Mouse (Mus musculus) CH12.LX (cell line): ENCODE measurements around the gene Pla2g1b. TPM values are rescaled to one million over a fixed set of nuclear protein-coding genes. Genes with fewer than 3 reads are reported as not detected.
"Not testable (repeated sequence)": the region's sequence is repeated elsewhere in the genome, so short reads cannot be mapped to it uniquely, and the experiment has no call there.

ENCODE experiments used
- DNase-seq: peaks from one replicate; pipeline ENCODE4 v3.0.0-alpha.2; 2013; ENCODE audit errors: extremely low read depth
- H3K27ac ChIP-seq: 2 replicates; pipeline ENCODE4 v1.5.1; 2012; ENCODE audit warnings: low read depth, mild to moderate bottlenecking, control low read depth, moderate library complexity; ENCODE audit not compliant: insufficient read depth
- H3K27me3 ChIP-seq: replicated peaks from 2 replicates; pipeline ENCODE3; 2012; ENCODE audit warnings: inconsistent platforms
- H3K36me3 ChIP-seq, 2 experiments: replicated peaks in 1 of 2; 2 replicates each; pipeline versions ENCODE3 to v1.6.1; 2012; ENCODE audit warnings: inconsistent platforms in 1 of 2, low read length in 1 of 2, mild to moderate bottlenecking in 1 of 2, mixed read lengths in 1 of 2, moderate library complexity in 1 of 2; ENCODE audit not compliant: control insufficient read depth in 1 of 2, insufficient read depth in 1 of 2
- H3K4me1 ChIP-seq, 2 experiments: 2 replicates each; pipeline ENCODE4 v1.6.1; 2012; ENCODE audit warnings: inconsistent platforms in 1 of 2, moderate library complexity in 1 of 2; ENCODE audit not compliant: insufficient read depth in 2 of 2, control insufficient read depth in 1 of 2
- H3K4me2 ChIP-seq: 2 replicates; pipeline ENCODE4 v1.6.1; 2012; ENCODE audit warnings: low read depth, mild to moderate bottlenecking, control low read depth; ENCODE audit not compliant: poor library complexity, insufficient read depth, severe bottlenecking
- H3K4me3 ChIP-seq, 3 experiments: fragments of 150-350 bp in 1 of 3; sonication (generic) in 1 of 3; replicated peaks in 1 of 3; 2 replicates each; pipeline versions ENCODE3 to v1.5.1; 2011 to 2012; ENCODE audit warnings: low read depth in 2 of 3, low read length in 2 of 3, mild to moderate bottlenecking in 2 of 3, moderate library complexity in 2 of 3, control low read depth in 1 of 3, improper control_type of control experiment in 1 of 3, inconsistent platforms in 1 of 3, mixed read lengths in 1 of 3; ENCODE audit not compliant: poor library complexity in 1 of 3
- H3K79me2 ChIP-seq: replicated peaks from 2 replicates; pipeline ENCODE4 v1.6.1; 2012; ENCODE audit warnings: mild to moderate bottlenecking, moderate library complexity; ENCODE audit not compliant: control insufficient read depth, poor library complexity, insufficient read depth, severe bottlenecking; ENCODE audit errors: extremely low read depth
- H3K9ac ChIP-seq: 2 replicates; pipeline ENCODE4 v1.6.1; 2012; ENCODE audit warnings: low read depth, mild to moderate bottlenecking, control low read depth, moderate library complexity; ENCODE audit not compliant: insufficient read depth
- H3K9me3 ChIP-seq: replicated peaks from 2 replicates; pipeline ENCODE3; 2012; ENCODE audit warnings: low read length, inconsistent platforms, mixed read lengths
- CHD1 ChIP-seq: IDR thresholded peaks from 2 replicates; pipeline ENCODE4 v1.6.1; 2012; ENCODE audit warnings: low read depth, low read length, improper control_type of control experiment, inconsistent platforms
- E2F4 ChIP-seq: IDR thresholded peaks from 2 replicates; pipeline ENCODE4 v1.6.1; 2011; ENCODE audit warnings: low read depth, low read length, improper control_type of control experiment; ENCODE audit not compliant: insufficient replicate concordance
- EP300 ChIP-seq: IDR thresholded peaks from 2 replicates; pipeline ENCODE4 v1.6.1; 2011; ENCODE audit warnings: low read length, improper control_type of control experiment
- ETS1 ChIP-seq: conservative IDR thresholded peaks from 2 replicates; pipeline ENCODE4 v1.6.1; 2012; ENCODE audit warnings: low read depth, mild to moderate bottlenecking, inconsistent platforms, low read length, improper control_type of control experiment, moderate library complexity
- IRF4 ChIP-seq: IDR thresholded peaks from 2 replicates; pipeline ENCODE4 v1.6.1; 2014; ENCODE audit warnings: low read depth, mild to moderate bottlenecking, inconsistent platforms, low read length, improper control_type of control experiment
- KAT2A ChIP-seq: IDR thresholded peaks from 2 replicates; pipeline ENCODE4 v1.6.1; 2012; ENCODE audit warnings: low read length, improper control_type of control experiment, inconsistent platforms; ENCODE audit not compliant: insufficient replicate concordance
- MAFK ChIP-seq: IDR thresholded peaks from 2 replicates; pipeline ENCODE4 v1.6.1; 2011; ENCODE audit warnings: low read length, improper control_type of control experiment; ENCODE audit not compliant: insufficient replicate concordance
- MAX ChIP-seq: IDR thresholded peaks from 2 replicates; pipeline ENCODE4 v1.6.1; 2011; ENCODE audit warnings: low read length, improper control_type of control experiment
- MEF2A ChIP-seq: IDR thresholded peaks from 2 replicates; pipeline ENCODE4 v1.6.1; 2014; ENCODE audit warnings: low read depth, mild to moderate bottlenecking, inconsistent platforms, low read length, improper control_type of control experiment, borderline replicate concordance
- MXI1 ChIP-seq: IDR thresholded peaks from 2 replicates; pipeline ENCODE4 v1.6.1; 2011; ENCODE audit warnings: mild to moderate bottlenecking, low read depth, low read length, improper control_type of control experiment
- MYC ChIP-seq: IDR thresholded peaks from 2 replicates; pipeline ENCODE4 v1.6.1; 2011; ENCODE audit warnings: low read depth, mild to moderate bottlenecking, improper control_type of control experiment, low read length
- PAX5 ChIP-seq: IDR thresholded peaks from 2 replicates; pipeline ENCODE4 v1.6.1; 2012; ENCODE audit warnings: low read length, inconsistent platforms, mixed read lengths
- POLR2A ChIP-seq: IDR thresholded peaks from 2 replicates; pipeline ENCODE4 v1.6.1; 2011; ENCODE audit warnings: low read depth, mild to moderate bottlenecking, improper control_type of control experiment, low read length
- RAD21 ChIP-seq: IDR thresholded peaks from 2 replicates; pipeline ENCODE4 v1.6.1; 2011; ENCODE audit warnings: low read depth, mild to moderate bottlenecking, low read length, improper control_type of control experiment, moderate library complexity
- SIN3A ChIP-seq: IDR thresholded peaks from 2 replicates; pipeline ENCODE4 v1.6.1; 2012; ENCODE audit warnings: low read length, improper control_type of control experiment, inconsistent platforms
- SMC3 ChIP-seq: IDR thresholded peaks from 2 replicates; pipeline ENCODE4 v1.6.1; 2011; ENCODE audit warnings: low read depth, low read length, improper control_type of control experiment
- TBP ChIP-seq: conservative IDR thresholded peaks from 2 replicates; pipeline ENCODE4 v1.6.1; 2011; ENCODE audit warnings: low read depth, low read length, improper control_type of control experiment
- TCF12 ChIP-seq: IDR thresholded peaks from 2 replicates; pipeline ENCODE4 v1.6.1; 2014; ENCODE audit warnings: low read depth, mild to moderate bottlenecking, inconsistent platforms, low read length, improper control_type of control experiment
- USF1 ChIP-seq: IDR thresholded peaks from 2 replicates; pipeline ENCODE4 v1.6.1; 2014; ENCODE audit warnings: low read depth, mild to moderate bottlenecking, inconsistent platforms, low read length, improper control_type of control experiment
- USF2 ChIP-seq: conservative IDR thresholded peaks from 2 replicates; pipeline ENCODE4 v1.6.1; 2011; ENCODE audit warnings: low read depth, low read length, improper control_type of control experiment
- ZC3H11A ChIP-seq: IDR thresholded peaks from 2 replicates; pipeline ENCODE4 v1.6.1; 2012; ENCODE audit warnings: low read depth, mild to moderate bottlenecking, inconsistent platforms, low read length, improper control_type of control experiment
- ZNF384 ChIP-seq: IDR thresholded peaks from 2 replicates; pipeline ENCODE4 v1.6.1; 2012; ENCODE audit warnings: low read depth, low read length, improper control_type of control experiment, inconsistent platforms
- dilution Hi-C: fragments of 300-500 bp; cut with MboI; formaldehyde crosslinking; loops from 2 replicates; pipeline ENCODE4 v1.14.3; 2020; ENCODE audit warnings: low sequenced_read_pairs; ENCODE audit not compliant: extremely low pct_unique_long_range_greater_than_20kb, extremely low pct_ligation_motif_present
- in situ Hi-C: fragments of 300-500 bp; cut with MboI; formaldehyde crosslinking; loops from 3 replicates; pipeline ENCODE4 v1.14.3; 2019; ENCODE audit warnings: low sequenced_read_pairs, low pct_ligation_motif_present, low pct_unique_long_range_greater_than_20kb, mixed read lengths
- polyA plus RNA-seq: library from polyadenylated mRNA; unstranded; fragments of >175 nt; gene quantifications from 2 replicates; pipeline ENCODE4 v1.2.1, GENCODE M21; 2012; ENCODE audit warnings: low read depth; ENCODE audit not compliant: insufficient read length
- total RNA-seq, 2 experiments: library from RNA; depleted of rRNA; stranded (reverse); fragments of 300-350 nt in 1 of 2; fragments of >200 nt in 1 of 2; gene quantifications; 2 replicates each; pipeline ENCODE4 v1.2.3; 2012 to 2014

The Pla2g1b gene
- total and polyA plus RNA-seq, 3 experiments: not detected

GRCm38 (mm10) chr5:115491771-115492322 lies 25.8 kb downstream of the Pla2g1b start (continued):
- peak; percentile 70 for TF ChIP-seq MXI1
- TF ChIP-seq SMC3: 0 out of 2 replicates have a peak, but pooled peaks have one; percentile 5
- TF ChIP-seq RAD21: no peak; the same call in none of the 2 replicates
- 0 out of 2 replicates have a peak, but pooled peaks have one; percentile 46 for TF ChIP-seq KAT2A
- TF ChIP-seq CHD1: 0 out of 2 replicates have a peak, but pooled peaks have one; percentile 46
- 0 out of 2 replicates have a peak, but pooled peaks have one; percentile 12 for TF ChIP-seq MYC
- no peak for TF ChIP-seq ZC3H11A

- no peak for TF ChIP-seq ZNF384
- TF ChIP-seq MAX: no peak
- no peak for TF ChIP-seq ETS1
- TF ChIP-seq KAT2A: no peak
- TF ChIP-seq SIN3A: no peak
- TF ChIP-seq SMC3: no peak
- TF ChIP-seq E2F4: no peak
- TF ChIP-seq ZC3H11A: no peak
- TF ChIP-seq RAD21: no peak
- TF ChIP-seq TCF12: no peak
- no peak for TF ChIP-seq MEF2A
- TF ChIP-seq TBP: no peak
- no peak for TF ChIP-seq MAFK
- no peak for TF ChIP-seq POLR2A
- dilution Hi-C loops (no loop called here), in situ Hi-C loops (no loop called here)
- DNase-seq: no peak
- Histone ChIP-seq H3K9ac (no peak overlapping the region), H3K27ac (no peak overlapping the region), H3K4me1 (peaks cover 2 to 34% of the 10 kb centered on the region in 2 experiments; a peak in 3 of 4 replicates), H3K4me2 (no peak overlapping the region), H3K4me3 (no peak overlapping the region), H3K9me3 (no peaks in the 10 kb centered on the region), H3K27me3 (peaks cover 9% of the 10 kb centered on the region), H3K79me2 (no peaks in the 10 kb centered on the region), H3K36me3 (no peaks in the 10 kb centered on the region)
These were observed 26.8 kb downstream of the Pla2g1b start for GRCm38 (mm10) chr5:115492711-115493335.

GRCm38 (mm10) chr5:115493441-115493840 lies 27.4 kb downstream of the Pla2g1b start:
- TF ChIP-seq EP300 (no peak), PAX5 (no peak), USF2 (no peak), IRF4 (no peak), USF1 (no peak), ZNF384 (no peak), KAT2A (no peak), RAD21 (no peak)
- Histone ChIP-seq H3K4me2 (no peak overlapping the region), H3K9me3 (no peaks in the 10 kb centered on the region), H3K4me3 (no peak overlapping the region), H3K36me3 (no peaks in the 10 kb centered on the region), H3K9ac (no peak overlapping the region), H3K27ac (no peak overlapping the region), H3K79me2 (no peaks in the 10 kb centered on the region), H3K4me1 (peaks cover 2 to 30% of the 10 kb centered on the region in 2 experiments; a peak in 3 of 4 replicates), H3K27me3 (peaks cover 11% of the 10 kb centered on the region)
- dilution Hi-C loops: no loop called here
- in situ Hi-C loops: no loop called here
- DNase-seq: no peak

- H3K9me3 ChIP-seq, dilution Hi-C loops, H3K9ac ChIP-seq, in situ Hi-C loops, H3K4me2 ChIP-seq, H3K79me2 ChIP-seq, H3K4me3 ChIP-seq, H3K36me3 ChIP-seq, H3K27ac ChIP-seq, DNase-seq: not testable (repeated sequence)
- Histone ChIP-seq H3K4me1 (peaks cover 2 to 23% of the 10 kb centered on the region in 2 experiments; a peak in 3 of 4 replicates), H3K27me3 (peaks cover 11% of the 10 kb centered on the region)
These were observed 29.6 kb downstream of the Pla2g1b start for GRCm38 (mm10) chr5:115495618-115496017.
